Mouse (Mus musculus) colon, adult 2 months (tissue): ENCODE measurements around the gene Gm8257. TPM values are rescaled to one million over a fixed set of nuclear protein-coding genes. Genes with fewer than 3 reads are reported as not detected.

ENCODE experiments used
- polyA plus RNA-seq: library from polyadenylated mRNA; depleted of rRNA; stranded (reverse); fragments of >200 nt; gene quantifications from 2 replicates; pipeline ENCODE4 v1.2.3, GENCODE M21; 2012; rRNA removed

Gene Gm8257
- polyA plus RNA-seq: not detected in 2 replicates

DNA sequence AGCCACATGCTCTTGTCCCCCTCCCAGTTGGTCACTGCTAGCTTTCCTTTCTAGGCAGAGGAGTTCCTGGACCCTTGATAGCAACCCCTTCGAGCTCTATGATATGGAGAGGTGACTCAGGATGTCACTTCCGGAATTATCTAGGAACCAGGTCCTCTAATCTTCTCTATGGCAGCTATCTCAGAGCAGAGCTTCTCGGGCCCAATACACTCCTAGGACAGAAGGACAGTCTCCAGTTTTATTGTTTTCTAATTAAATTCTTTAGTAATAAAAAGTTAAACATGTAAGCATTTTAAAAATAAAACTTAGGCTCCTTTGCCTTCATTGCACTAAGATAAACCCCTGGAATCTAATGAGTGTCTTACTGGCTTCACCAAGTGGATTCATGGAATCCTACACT, at the start of gene Gm8257:
Gene Gm8257 (minus strand): TSS at position 101 of the 400 bp plus-strand sequence.

DNA sequence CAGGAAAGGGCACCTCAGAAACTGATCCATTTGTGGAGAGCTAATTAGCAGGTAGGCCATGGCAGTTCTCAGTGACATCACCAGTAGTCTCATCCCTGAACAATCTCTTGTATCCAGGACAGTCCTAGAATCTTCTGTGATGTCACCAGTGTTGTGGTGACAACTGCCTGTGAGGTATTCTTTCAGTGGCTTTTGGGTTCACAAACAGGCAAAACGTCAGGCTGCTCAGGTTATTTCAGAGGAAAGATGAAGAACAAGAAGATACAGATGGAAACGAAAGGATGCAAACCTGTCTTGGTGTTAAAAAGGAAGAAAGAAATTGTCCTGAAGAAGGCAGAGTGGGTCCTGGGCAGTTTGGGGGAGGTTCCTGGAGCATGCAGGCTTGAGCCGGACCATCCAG, 44.0 kb upstream of the Gm8257 start, which contains the start of gene Gm8267:
Gene Gm8267 (minus strand): TSS at position 101 of the 400 bp plus-strand sequence.

DNA sequence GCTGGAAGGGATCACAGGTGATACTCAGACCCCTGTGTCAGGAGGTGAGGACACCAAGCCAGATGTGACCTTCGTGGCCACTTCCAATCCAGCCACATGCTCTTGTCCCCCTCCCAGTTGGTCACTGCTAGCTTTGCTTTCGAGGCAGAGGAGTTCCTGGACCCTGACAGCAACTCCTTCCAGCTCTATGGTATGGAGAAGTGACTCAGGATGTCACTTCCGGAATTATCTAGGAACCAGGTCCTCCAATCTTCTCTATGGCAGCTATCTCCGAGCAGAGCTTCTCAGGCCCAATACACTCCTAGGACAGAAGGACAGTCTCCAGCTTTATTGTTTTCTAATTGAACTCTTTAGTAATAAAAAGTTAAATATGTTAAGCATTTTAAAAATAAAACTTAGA, 78.5 kb downstream of the Gm8257 start, which contains the start of gene Gm5624:
Gene Gm5624 (minus strand): TSS at position 202 of the 400 bp plus-strand sequence.

Other genes with a start within 250 kb of the Gm8257 start
- not detected in 2 replicates for gene BC061237, start 214.0 kb downstream of the Gm8257 start, polyA plus RNA-seq
- gene Gm17093, start 188.2 kb downstream of the Gm8257 start, polyA plus RNA-seq: not detected in 2 replicates
- gene Gm8247, start 123.3 kb downstream of the Gm8257 start, polyA plus RNA-seq: not detected in 2 replicates
- gene Gm5624, start 78.5 kb downstream of the Gm8257 start, polyA plus RNA-seq: not detected in 2 replicates
- not detected in 2 replicates for gene Gm8267, start 43.9 kb upstream of the Gm8257 start, polyA plus RNA-seq
- not detected in 2 replicates for gene Ptgdr, start 152.9 kb upstream of the Gm8257 start, polyA plus RNA-seq